Mouse (Mus musculus) ovary, postnatal 14 days (tissue): ENCODE measurements around the gene Dcakd.
A peak's percentile ranks its signal among the peaks of the same experiment; 100 is the strongest.

ENCODE experiments used
- DNase-seq: peaks from one replicate; pipeline ENCODE4 v3.0.0; 2022; ENCODE audit warnings: low spot score

The Dcakd gene

GRCm38 (mm10) chr11:103046286-103046685 lies 18.2 kb upstream of the Dcakd start:
- DNase-seq: no peak

GRCm38 (mm10) chr11:103043982-103044381 lies 15.8 kb upstream of the Dcakd start:
- no peak for DNase-seq

- no peak for DNase-seq
Measured at GRCm38 (mm10) chr11:103042828-103043227, 14.7 kb upstream of the Dcakd start.

GRCm38 (mm10) chr11:103038037-103038436 lies 9.9 kb upstream of the Dcakd start:
- DNase-seq: no peak

GRCm38 (mm10) chr11:103036881-103037465 lies 8.8 kb upstream of the Dcakd start:
- no peak for DNase-seq

- DNase-seq: no peak
Measured at GRCm38 (mm10) chr11:103035007-103035406, 6.9 kb upstream of the Dcakd start.

- DNase-seq: no peak
Measured at GRCm38 (mm10) chr11:103033030-103033429, 4.9 kb upstream of the Dcakd start.

- DNase-seq: no peak
Measured at GRCm38 (mm10) chr11:103027570-103028175, 460 bp downstream of the Dcakd start.

GRCm38 (mm10) chr11:103026901-103027300 lies 1.2 kb downstream of the Dcakd start:
- DNase-seq: no peak

- DNase-seq: no peak
Measured at GRCm38 (mm10) chr11:103023974-103024373, 4.2 kb downstream of the Dcakd start.

- no peak for DNase-seq
Measured at GRCm38 (mm10) chr11:103020713-103021335, 7.3 kb downstream of the Dcakd start.

GRCm38 (mm10) chr11:103019325-103019724 lies 8.8 kb downstream of the Dcakd start:
- DNase-seq: no peak

GRCm38 (mm10) chr11:103018860-103019259 lies 9.3 kb downstream of the Dcakd start:
- no peak for DNase-seq

- DNase-seq: no peak
Measured at GRCm38 (mm10) chr11:103017661-103018060, 10.5 kb downstream of the Dcakd start.

- peak; percentile 99 for DNase-seq
Measured at GRCm38 (mm10) chr11:103016930-103017329, 11.2 kb downstream of the Dcakd start.

- no peak for DNase-seq
Measured at GRCm38 (mm10) chr11:103015881-103016825, 12.0 kb downstream of the Dcakd start.

- DNase-seq: no peak
Measured at GRCm38 (mm10) chr11:103011206-103011497, 17.0 kb downstream of the Dcakd start.

GRCm38 (mm10) chr11:103010454-103011205 lies 17.5 kb downstream of the Dcakd start:
- no peak for DNase-seq

GRCm38 (mm10) chr11:103009208-103009607 lies 18.9 kb downstream of the Dcakd start:
- no peak for DNase-seq

GRCm38 (mm10) chr11:103008558-103008957 lies 19.6 kb downstream of the Dcakd start:
- no peak for DNase-seq

- DNase-seq: no peak
Measured at GRCm38 (mm10) chr11:103007001-103007340, 21.2 kb downstream of the Dcakd start.
